Mouse (Mus musculus) large intestine, adult 2 months (tissue): ENCODE results near the gene Ifitm6. TPM values are rescaled to one million over a fixed set of nuclear protein-coding genes. Genes with fewer than 3 reads are reported as not detected.
"Not testable (repeated sequence)": the region's sequence is repeated elsewhere in the genome, so short reads cannot be mapped to it uniquely, and the experiment has no call there.

ENCODE experiments used
- DNase-seq: peaks from one replicate; pipeline ENCODE4 v3.0.0-alpha.2; 2012; ENCODE audit warnings: low read depth, low spot score
- WGBS: fragments of 180-500 bp; shearing (Covaris S2); methylation state at CpG from one replicate; pipeline ENCODE4 v1.1.7; 2018; 5-methylcytosine and 5-hydroxymethylcytosine counted together
- polyA plus RNA-seq: library from polyadenylated mRNA; depleted of rRNA; stranded (reverse); fragments of >200 nt; gene quantifications from 2 replicates; pipeline ENCODE4 v1.2.3, GENCODE M21; 2012; rRNA removed

The Ifitm6 gene
- polyA plus RNA-seq, 1 experiment, result 6.3 TPM

DNA sequence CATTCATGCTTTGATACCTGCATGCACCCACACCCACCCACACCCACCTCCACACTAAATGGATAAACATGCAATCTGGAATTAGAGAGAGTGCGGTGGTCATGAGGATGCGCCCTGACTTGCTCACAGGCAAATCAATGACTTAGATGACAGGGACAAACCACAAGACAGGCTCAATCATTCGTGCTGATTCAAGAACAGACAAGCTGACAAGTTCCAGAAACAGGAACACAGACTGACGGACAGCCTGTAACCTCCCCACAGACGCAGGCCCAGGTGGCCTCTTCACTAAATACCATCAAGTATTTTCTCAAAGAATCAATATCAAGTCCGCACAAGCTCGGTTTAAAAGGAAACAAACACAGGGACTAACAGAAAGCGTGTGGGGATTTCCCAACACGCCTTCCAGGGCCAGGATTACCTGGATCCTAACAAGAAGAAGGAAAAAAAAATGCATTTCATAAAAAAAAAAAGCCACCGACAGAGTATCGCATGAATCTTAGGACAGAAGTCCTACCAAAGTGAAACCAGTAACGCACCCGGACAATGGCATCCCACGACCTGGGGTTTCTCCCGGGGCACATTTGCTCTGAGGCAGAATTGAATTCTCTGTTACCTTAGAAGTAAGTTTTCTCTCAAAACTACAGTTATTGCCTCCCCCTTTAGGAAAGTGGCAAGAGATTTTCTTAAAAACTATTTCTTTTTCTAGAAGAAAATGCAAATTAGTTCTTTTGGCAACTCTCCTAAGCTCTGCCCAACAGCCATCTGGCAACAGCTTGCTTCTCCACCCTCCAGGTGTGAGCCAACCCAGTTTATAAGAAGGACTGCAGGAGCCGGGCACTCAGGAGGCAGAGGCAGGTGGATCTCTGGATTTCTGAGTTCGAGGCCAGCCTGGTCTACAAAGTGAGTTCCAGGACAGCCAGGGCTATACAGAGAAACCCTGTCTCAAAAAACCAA lies 30.3 kb downstream of the Ifitm6 start:
- no peak for DNase-seq
- 71% methylated on average over 17 of the region's 17 CpGs for WGBS

DNA sequence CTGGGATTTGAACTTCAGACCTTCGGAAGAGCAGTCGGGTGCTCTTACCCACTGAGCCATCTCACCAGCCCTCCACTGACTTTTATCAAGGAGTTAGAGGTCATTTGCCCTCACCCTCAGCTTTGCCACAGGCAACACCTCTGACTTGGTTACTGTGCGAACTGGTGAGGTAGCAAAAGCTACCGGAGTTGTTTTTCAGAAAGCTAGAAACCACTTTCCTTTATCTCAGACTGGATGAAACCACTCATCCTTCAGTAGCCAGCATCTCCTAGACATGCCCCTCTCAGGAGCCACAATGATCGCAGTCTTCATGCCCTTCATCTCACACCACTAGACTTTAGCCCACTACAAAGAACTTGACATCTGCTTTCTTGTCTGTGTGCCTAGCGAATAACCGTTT lies 34.8 kb downstream of the Ifitm6 start:
- WGBS, result 95% methylated on average over 7 of the region's 7 CpGs
- DNase-seq, result no peak

DNA sequence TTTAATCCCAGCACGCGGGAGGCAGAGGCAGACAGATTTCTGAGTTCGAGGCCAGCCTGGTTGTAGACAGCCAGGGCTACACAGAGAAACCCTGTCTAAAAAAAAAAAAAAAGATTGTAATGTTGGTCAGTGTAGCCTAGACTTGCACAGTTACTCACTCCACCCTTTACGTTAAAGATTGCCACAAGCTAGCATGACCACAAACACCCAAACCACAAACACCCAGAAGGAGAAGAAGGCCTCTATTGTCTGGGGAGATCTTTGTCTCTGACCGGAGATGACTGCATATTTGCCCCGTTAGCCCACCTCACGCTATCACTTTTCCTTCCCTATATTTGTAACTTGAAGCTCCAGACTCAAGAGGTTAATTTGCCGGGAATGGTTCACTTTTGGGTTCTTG lies 36.0 kb downstream of the Ifitm6 start:
- 86% methylated on average over 8 of the region's 8 CpGs for WGBS
- DNase-seq, result no peak

- DNase-seq, result not testable (repeated sequence)
- 89% methylated on average over 9 of the region's 9 CpGs for WGBS
Observed at GRCm38 (mm10) chr7:140976720-140977119, 41.0 kb downstream of the Ifitm6 start.

GRCm38 (mm10) chr7:140975465-140975864 lies 42.3 kb downstream of the Ifitm6 start:
- no peak for DNase-seq
- 73% methylated on average over 3 of the region's 3 CpGs for WGBS

- DNase-seq, result no peak
- 63% methylated on average over 9 of the region's 9 CpGs for WGBS
Observed at GRCm38 (mm10) chr7:140974940-140975339, 42.8 kb downstream of the Ifitm6 start.

- 38% methylated on average over 14 of the region's 14 CpGs for WGBS
- no peak for DNase-seq
Observed at GRCm38 (mm10) chr7:140973396-140974165, 44.1 kb downstream of the Ifitm6 start.

DNA sequence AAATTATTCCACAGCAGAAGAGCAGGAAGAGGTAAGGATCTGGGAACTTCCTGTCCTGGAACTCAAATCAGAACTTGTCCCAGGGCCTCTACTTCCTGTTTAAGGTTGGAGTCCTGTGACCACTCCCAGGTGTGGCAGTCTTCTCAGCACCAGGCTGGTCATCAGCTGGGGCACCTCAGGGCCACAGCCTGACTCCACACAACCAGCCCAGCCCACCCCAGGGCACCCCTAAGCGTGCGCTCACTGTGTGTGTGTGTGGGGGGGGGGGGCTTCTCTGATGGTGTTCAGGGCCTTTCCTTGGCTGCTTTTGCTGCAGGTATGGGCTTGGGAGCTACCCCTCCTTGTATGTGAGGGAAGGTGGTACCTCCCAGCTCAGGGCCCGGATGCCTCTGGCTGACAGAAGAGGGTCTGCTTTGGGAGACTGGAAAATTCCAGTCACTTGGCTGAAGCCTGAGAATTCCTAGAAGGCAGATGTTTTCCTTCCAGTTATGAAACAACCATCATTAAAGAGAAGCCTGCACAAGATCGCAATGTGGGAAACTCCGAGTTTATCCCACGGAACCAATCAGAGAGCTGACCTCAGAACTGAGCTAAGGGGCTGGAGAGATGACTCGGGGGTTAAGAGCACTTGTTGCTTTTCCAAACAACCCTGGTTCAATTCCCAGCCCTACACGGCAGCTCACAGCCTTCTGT lies 46.1 kb downstream of the Ifitm6 start:
- 65% methylated on average over 8 of the region's 8 CpGs for WGBS
- no peak for DNase-seq

GRCm38 (mm10) chr7:140970931-140971330 lies 46.8 kb downstream of the Ifitm6 start:
- no peak for DNase-seq
- WGBS, result 64% methylated on average over 7 of the region's 7 CpGs

DNA sequence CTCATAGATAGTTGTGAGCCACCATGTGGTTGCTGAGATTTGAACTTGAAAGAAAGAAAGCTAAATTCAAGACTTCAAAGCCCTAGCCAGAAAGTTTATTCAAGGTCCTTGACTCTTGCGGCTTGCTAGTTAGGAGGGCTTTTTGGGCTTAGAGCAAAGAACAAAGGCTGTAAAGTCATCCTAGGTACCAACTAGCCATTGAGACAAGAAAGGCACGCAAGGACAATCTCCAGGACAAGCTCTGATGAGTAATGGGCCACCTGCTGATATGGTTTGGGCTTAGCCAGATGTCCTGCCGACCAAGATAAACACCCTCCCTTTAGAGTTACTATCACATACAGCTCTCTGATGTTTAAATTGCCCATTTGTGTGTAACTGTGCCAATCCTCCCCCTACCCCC lies 49.0 kb downstream of the Ifitm6 start:
- 40% methylated on average over 3 of the region's 3 CpGs for WGBS
- DNase-seq, result not testable (repeated sequence)

DNA sequence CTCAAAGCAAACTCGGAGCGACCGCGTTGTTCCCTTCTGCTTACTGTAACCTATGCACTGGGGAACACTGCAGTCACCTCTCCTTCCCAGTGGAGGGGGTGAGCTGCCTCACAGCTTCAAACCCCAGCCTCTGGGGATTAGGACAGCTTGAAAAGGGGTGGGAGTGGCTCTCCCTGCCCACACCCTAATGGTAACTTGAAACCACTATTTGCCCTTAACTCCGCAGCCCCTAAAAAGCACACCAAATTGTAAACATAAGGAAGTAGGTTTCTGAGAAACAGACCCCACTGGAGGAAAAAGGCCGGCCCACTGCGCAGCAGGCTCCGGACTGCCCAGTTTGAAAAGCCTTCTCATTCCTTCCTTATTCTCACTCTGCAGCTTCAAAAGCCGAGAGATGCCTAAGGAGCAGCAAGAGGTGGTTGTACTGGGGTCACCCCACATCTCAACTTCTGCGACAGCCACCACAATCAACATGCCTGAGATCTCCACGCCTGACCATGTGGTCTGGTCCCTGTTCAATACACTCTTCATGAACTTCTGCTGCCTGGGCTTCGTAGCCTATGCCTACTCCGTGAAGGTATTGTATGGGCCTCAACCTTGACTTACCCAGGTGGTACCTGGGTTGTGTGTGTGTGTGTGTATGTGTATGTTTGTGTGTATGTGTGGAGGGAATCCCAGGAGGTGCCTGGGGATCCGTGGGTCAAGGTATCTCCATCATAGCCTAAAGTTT lies 49.7 kb downstream of the Ifitm6 start:
- no peak for DNase-seq
- WGBS, result 52% methylated on average over 14 of the region's 14 CpGs

DNA sequence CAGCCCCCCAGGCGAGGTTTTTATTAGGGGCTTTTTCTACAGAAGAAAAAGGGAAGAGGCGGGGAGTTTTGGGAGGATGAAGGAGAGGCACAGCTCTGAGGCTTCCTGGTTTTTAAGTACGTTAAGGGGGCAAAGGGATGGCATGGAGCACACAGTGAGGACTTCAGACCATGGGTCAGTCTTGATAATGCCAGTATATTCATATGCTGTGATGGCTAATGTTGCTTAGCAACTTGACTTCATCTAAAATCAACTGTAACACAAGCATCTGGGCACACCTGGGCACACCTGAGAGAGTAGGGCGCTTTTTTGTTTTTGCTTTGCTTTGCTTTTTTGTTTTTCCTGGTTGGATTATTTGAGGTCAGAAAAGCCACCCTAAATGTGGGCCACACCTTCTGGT lies 50.8 kb downstream of the Ifitm6 start, which contains the start of gene Ifitm1:
Ifitm1 (plus strand) TSS at position 301 of the 400 bp plus-strand sequence.
- WGBS, result 93% methylated on average over 4 of the region's 4 CpGs
- no peak for DNase-seq

Other genes starting within 250 kb of the Ifitm6 start
- gene Syce1, start 230.1 kb downstream of the Ifitm6 start, polyA plus RNA-seq, result not detected in 2 replicates
- gene Zfp941, start 195.7 kb downstream of the Ifitm6 start, polyA plus RNA-seq, result 0.15 and 0.20 TPM in 2 replicates
- 47.2 and 49.4 TPM in 2 replicates for gene Urah, start 182.9 kb downstream of the Ifitm6 start, polyA plus RNA-seq
- not detected in 2 replicates for gene Scgb1c1, start 172.4 kb downstream of the Ifitm6 start, polyA plus RNA-seq
- gene Odf3, start 170.1 kb downstream of the Ifitm6 start, polyA plus RNA-seq, result not detected in 2 replicates
- not detected in 2 replicates for gene Gm45785, start 161.6 kb downstream of the Ifitm6 start, polyA plus RNA-seq
- gene Ric8a, start 161.0 kb downstream of the Ifitm6 start, polyA plus RNA-seq, result 93.2 and 103 TPM in 2 replicates
- gene Bet1l, start 160.3 kb downstream of the Ifitm6 start, polyA plus RNA-seq, result 22.0 and 22.5 TPM in 2 replicates
- gene Psmd13, start 136.0 kb downstream of the Ifitm6 start, polyA plus RNA-seq, result 79.6 and 86.8 TPM in 2 replicates
- 18.4 and 23.3 TPM in 2 replicates for gene Sirt3, start 135.6 kb downstream of the Ifitm6 start, polyA plus RNA-seq
- 3.4 and 4.4 TPM in 2 replicates for gene Cox8b, start 117.5 kb downstream of the Ifitm6 start, polyA plus RNA-seq
- gene Nlrp6, start 97.0 kb downstream of the Ifitm6 start, polyA plus RNA-seq, result 93.6 and 138 TPM in 2 replicates
- 20.5 and 23.1 TPM in 2 replicates for gene Pgghg, start 76.5 kb downstream of the Ifitm6 start, polyA plus RNA-seq
- 0.86 and 0.95 TPM in 2 replicates for gene Ifitm5, start 67.6 kb downstream of the Ifitm6 start, polyA plus RNA-seq
- gene Gm45717, start 62.0 kb downstream of the Ifitm6 start, polyA plus RNA-seq, result not detected in 2 replicates
- gene Ifitm2, start 61.9 kb downstream of the Ifitm6 start, polyA plus RNA-seq, result 596 and 675 TPM in 2 replicates
- gene Ifitm1, start 50.7 kb downstream of the Ifitm6 start, polyA plus RNA-seq, result 138 and 161 TPM in 2 replicates
- 306 and 461 TPM in 2 replicates for gene Ifitm3, start 7.2 kb downstream of the Ifitm6 start, polyA plus RNA-seq
- gene Gm17387, start 11.2 kb upstream of the Ifitm6 start, polyA plus RNA-seq, result not detected in 2 replicates
- 15.8 and 22.3 TPM in 2 replicates for gene B4galnt4, start 43.2 kb upstream of the Ifitm6 start, polyA plus RNA-seq
- gene Pkp3, start 60.3 kb upstream of the Ifitm6 start, polyA plus RNA-seq, result 101 and 143 TPM in 2 replicates
- gene Sigirr, start 82.6 kb upstream of the Ifitm6 start, polyA plus RNA-seq, result 41.3 and 41.8 TPM in 2 replicates
- 143 and 205 TPM in 2 replicates for gene Ano9, start 99.9 kb upstream of the Ifitm6 start, polyA plus RNA-seq
- gene Ptdss2, start 104.5 kb upstream of the Ifitm6 start, polyA plus RNA-seq, result 23.6 and 28.1 TPM in 2 replicates
- 146 and 149 TPM in 2 replicates for gene Rnh1, start 154.9 kb upstream of the Ifitm6 start, polyA plus RNA-seq
- gene Hras, start 176.1 kb upstream of the Ifitm6 start, polyA plus RNA-seq, result 82.1 and 91.7 TPM in 2 replicates
- 5.4 and 7.2 TPM in 2 replicates for gene Lrrc56, start 176.2 kb upstream of the Ifitm6 start, polyA plus RNA-seq
- gene Lmntd2, start 196.2 kb upstream of the Ifitm6 start, polyA plus RNA-seq, result 7.2 and 9.4 TPM in 2 replicates
- gene Rassf7, start 197.9 kb upstream of the Ifitm6 start, polyA plus RNA-seq, result 143 and 153 TPM in 2 replicates
- gene Phrf1, start 210.9 kb upstream of the Ifitm6 start, polyA plus RNA-seq, result 23.1 and 24.7 TPM in 2 replicates
- gene Irf7, start 248.6 kb upstream of the Ifitm6 start, polyA plus RNA-seq, result 159 and 210 TPM in 2 replicates